Mouse (Mus musculus) naive thymus-derived CD4-positive, alpha-beta T cell, adult 5 months (primary cell): Measurements from ENCODE around the gene Cfd. TPM values are rescaled to one million over a fixed set of nuclear protein-coding genes. Genes with fewer than 3 reads are reported as not detected.

Experiments
- polyA plus RNA-seq: library from polyadenylated mRNA; unstranded; fragments of 100-300 nt; shearing (Covaris generic); gene quantifications from one replicate; pipeline ENCODE4 v1.2.1, GENCODE M21; 2017

The Cfd gene
- not detected for polyA plus RNA-seq

DNA sequence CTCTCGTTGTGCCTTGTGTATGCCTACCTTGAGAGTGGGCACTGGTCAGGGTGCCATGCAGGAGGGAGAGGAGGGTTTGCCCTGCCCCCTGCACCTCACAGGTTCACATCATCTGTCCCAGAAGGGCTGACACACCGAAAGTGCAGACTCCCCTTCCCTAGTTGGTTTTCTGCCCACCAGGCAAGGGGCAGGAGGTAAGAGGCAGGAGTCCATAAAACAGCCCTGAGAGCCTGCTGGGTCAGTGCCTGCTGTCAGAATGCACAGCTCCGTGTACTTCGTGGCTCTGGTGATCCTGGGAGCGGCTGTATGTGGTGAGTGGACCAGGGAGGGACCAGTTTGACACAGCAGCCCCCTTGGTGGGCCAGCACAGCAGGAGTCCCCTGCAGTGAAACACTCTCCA lies at the start of gene Cfd:
Gene Cfd (plus strand): TSS at position 184 of the 400 bp plus-strand sequence.

DNA sequence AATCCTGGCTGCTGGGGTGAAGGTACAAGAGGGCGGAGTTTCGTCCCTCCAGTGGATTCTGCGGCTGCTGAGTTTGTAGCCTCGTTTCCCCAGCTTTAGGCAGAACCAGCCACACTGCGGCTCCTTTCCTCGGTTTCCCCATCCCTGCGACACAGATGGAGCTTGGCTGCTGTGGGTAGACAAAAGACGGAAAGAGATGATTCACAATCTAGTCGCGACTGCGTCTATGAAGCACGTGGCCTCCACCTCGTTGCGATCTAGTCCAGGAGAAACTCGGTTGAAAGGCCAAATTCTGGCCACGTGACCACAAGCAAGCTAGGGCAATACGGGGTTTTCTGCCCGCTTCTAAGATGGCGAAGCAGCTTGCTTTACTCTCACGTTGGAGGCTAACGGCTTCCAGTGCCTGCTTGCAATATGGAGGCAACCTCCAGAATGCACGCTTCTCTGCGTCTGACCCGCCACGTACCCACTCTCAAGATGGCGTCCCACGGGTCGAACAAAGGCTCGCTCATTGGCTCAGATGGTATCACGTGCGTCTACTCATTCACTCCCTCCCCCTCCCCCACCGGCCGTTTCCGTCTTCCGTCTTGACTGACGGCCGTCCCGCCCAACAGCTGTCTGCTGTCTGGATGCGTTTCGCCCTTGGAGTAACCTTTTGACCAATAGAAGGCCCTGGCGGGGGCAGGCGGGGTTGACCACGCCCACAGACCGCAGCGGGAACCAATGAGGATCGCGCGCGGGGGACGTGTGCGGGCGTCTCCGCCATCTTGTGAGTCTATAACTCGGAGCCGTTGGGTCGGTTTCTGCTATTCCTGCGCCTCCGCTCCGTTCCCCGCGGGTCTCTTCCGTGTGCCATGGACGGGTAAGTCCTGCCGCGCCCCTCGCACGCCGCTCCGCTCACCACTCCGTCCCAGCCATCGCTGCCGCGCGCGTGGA lies 36.5 kb upstream of the Cfd start, which contains the start of gene Ptbp1:
Gene Ptbp1 (plus strand): TSS at position 568 of the 936 bp plus-strand sequence.

DNA sequence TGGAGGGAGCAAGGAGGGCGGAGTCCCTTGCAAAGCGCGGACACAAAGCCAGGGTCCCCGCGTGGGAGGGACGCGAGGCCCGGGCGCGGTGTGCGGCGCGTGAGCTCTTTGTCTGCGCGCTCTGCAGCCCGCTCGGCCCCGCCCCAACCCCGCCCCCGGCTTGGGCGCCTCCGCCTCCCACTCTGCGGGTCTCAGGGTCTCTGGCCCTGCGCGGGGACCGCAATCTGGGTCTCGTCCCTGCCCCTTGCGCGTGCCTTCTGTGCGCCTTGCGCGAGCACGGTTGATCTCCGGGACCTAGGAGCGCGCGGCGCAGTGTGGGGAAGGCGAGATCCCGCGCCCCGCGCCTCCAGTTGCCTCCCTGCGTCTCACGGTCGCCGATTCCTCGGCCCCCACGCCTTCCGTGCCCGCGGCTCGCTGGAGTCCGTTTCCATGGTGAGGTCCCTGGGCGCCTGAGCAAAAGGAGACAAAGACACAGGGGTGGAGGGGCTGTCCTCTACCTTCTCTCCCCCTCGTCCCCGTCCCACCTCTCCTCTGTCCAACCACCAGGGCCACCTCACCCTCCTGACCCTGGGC lies 16.3 kb upstream of the Cfd start, which contains the start of the genes Prtn3 and Plppr3:
Gene Prtn3 (plus strand): TSS at position 187 of the 573 bp plus-strand sequence.
Gene Plppr3 (minus strand): TSS at position 345 of the 573 bp plus-strand sequence.

DNA sequence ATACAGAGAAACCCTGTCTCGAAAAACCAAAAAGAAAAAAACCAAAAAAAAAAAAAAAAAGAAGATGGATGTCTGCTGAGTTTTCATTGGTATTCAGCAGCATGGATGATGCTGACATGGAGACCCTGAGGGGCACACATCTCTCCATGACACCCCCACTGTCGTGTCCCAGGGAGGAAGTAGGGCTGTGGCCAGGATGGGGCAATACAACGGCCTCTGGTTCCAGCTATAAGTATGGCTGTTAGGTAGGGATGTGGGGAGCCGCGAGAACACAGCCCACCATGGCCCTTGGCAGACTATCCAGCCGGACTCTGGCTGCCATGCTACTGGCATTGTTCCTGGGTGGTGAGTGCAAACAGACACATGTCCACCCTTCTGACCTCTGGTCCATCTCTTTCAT lies 4.6 kb upstream of the Cfd start, which contains the start of gene Elane:
Gene Elane (plus strand): TSS at position 194 of the 400 bp plus-strand sequence.

DNA sequence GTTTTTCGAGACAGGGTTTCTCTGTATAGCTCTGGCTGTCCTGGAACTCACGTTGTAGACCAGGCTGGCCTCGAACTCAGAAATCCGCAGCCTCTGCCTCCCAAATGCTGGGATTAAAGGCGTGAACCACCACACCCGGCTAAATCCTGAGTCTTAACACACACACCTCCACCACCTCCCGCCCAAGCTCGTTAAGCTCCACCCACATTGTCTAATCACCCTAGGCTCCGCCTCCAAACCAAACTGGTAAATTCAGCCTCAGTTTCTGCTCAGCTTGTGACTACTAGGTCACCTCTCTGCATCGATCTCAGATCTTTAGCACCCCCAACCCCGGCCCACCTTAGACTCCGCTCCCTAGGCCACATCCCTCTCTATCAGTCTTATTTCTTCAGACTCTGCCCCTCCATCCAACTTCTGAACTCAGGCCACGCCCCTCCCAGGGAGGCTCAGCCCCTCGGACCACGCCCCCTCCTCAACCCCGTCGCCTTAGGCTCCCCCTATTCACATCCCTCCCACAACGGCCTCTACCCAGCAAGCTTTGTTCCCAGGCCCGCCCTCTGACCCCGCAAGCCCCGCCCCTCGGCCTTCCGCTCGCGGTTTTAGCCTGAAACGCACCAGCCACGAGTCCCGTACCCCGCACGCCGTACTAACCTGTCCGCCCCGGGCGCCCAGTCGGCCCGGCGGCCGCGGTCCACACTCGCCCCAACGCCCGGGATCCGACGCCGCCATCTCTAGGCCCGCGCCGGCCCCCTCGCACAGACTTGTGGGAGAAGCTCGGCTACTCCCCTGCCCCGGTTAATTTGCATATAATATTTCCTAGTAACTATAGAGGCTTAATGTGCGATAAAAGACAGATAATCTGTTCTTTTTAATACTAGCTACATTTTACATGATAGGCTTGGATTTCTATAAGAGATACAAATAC lies 17.8 kb downstream of the Cfd start, which contains the start of gene Med16:
Gene Med16 (minus strand): TSS at position 757 of the 925 bp plus-strand sequence.

DNA sequence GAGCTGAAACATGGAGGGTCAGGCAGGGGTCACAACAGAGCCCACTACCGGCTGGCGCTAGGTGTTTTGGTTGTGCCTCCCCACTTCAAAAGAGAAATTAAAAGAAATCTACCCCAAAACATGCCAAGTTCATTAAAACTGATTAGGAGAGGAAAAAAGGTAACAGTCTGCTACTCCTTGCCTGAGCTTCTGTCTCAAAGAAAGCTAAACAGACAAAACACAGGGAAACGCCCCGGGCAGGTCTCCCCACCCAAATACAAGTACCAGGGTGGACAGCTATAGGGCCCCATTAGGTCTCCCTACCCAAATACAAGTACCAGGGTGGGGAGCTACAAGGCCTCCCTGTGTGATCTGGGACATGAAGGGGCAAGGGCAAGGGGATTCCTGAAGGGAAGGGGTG lies 19.9 kb downstream of the Cfd start, which contains the start of gene Gm26602:
Gene Gm26602 (plus strand): TSS at position 301 of the 400 bp plus-strand sequence.

DNA sequence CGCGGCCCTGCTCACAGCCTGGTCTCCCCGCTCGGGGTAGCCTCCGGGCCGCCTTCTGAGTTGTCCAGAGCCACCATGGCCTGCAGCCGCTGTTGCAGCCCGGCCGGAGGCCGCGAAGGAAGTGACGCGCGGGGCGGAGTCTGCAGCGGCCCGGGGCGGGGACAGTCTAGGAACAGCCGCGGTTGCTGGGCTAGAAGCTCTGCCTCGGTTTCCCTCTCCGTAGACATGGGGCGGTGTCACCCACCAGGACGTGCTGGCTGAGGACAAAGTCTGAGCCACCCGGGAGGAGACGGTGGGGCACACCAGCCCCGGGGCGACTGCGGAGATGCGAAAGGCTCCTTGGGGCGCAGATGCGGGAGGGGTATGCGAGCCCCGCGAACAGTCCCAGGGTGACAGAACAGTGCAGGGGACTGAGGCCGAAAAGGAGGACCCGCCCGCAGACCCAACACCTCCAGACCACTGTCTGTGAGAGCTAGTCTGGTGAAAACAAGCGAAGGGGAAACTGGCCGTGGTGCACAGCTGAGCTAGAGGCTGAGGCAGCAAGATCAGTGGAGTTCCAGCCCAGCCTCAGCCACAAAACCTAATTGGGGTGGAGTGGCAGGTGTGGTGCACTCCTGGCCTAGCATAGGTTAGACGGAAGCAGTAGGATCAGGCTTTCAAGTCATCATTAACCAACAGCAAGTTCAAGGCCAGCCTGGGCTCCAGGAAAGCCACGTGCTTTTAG lies 26.3 kb downstream of the Cfd start, which contains the start of gene Kiss1r:
Gene Kiss1r (plus strand): TSS at position 164 of the 724 bp plus-strand sequence.

DNA sequence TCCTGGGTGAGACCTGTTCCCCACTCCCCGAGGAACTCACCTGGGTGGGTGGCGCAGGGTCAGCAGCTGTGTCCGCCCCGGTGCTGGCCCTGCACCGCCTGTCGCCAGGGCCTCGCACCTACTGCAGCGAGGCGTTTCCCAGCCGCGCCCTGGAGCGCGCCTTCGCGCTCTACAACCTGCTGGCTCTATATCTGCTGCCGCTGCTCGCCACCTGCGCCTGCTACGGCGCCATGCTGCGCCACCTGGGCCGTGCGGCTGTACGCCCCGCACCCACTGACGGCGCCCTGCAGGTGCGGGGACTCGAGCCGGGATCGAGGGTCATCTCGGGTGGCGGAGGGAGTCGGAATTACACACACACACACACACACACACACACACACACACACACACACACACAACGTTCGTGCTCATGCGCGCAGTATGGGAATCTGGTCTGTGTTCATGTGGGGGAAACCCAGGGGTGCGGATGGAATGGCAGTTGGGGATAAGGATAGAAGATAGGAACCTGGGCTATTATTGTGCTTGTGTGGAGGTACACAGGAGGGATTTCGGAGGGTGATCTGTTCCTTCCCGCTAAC lies 30.4 kb downstream of the Cfd start, which contains the start of gene R3hdm4:
Gene R3hdm4 (minus strand): TSS at position 251 of the 578 bp plus-strand sequence.

DNA sequence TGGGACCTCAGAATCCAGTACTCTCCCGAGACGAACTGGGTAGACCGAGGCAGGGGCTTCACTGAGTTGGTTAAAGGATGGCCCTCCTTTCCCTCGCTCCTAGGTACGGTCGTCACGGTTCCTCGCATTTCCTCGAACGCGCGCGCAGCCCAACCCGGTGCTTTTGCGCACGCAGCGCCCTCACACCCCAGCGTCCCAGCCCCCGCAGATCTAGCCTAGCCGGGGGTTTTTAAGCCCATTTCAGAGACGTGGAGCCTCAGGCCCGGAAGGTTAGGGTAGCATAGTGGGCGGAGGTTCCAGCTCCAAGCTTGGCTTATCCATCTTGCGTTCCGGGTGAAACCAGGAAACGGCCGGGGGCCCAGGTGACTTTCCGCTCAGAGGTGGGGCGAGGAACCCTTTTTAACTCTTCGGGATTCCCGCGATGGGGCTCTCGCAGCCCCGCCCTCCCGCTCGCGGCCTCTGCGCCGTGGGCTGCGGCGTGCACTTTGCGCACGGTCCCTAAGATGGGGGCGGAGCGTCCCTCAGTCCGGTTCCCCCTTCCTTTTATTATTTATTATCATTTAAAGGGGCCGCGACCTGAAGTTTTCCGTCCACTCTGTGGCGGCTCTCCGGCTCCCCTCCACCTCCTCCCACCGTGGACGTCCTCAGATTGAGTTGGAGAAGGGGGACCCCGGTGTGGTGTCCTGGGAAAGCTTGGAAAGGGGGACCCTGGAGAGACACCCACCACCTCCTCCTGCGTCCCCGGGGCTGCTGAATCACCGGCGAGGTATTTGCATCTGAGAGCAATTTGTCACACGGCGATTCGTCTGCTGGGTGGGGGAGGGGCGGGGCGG lies 36.1 kb downstream of the Cfd start, which contains the start of gene Arid3a:
Gene Arid3a (plus strand): TSS at position 553 of the 833 bp plus-strand sequence.

Other genes starting within 250 kb of the Cfd start
- gene Odf3l2, start 245.1 kb upstream of the Cfd start, polyA plus RNA-seq: not detected
- gene Madcam1, start 226.3 kb upstream of the Cfd start, polyA plus RNA-seq: not detected
- 24.9 TPM for gene Tpgs1, start 221.5 kb upstream of the Cfd start, polyA plus RNA-seq
- 81.2 TPM for gene Cdc34, start 208.7 kb upstream of the Cfd start, polyA plus RNA-seq
- gene Gzmm, start 201.8 kb upstream of the Cfd start, polyA plus RNA-seq: 0.90 TPM
- gene Bsg, start 186.4 kb upstream of the Cfd start, polyA plus RNA-seq: 151 TPM
- gene Hcn2, start 174.2 kb upstream of the Cfd start, polyA plus RNA-seq: not detected
- 45.2 TPM for gene Polrmt, start 144.3 kb upstream of the Cfd start, polyA plus RNA-seq
- gene Fgf22, start 135.8 kb upstream of the Cfd start, polyA plus RNA-seq: 0.21 TPM
- 59.0 TPM for gene Rnf126, start 123.9 kb upstream of the Cfd start, polyA plus RNA-seq
- 0.52 TPM for gene Fstl3, start 113.6 kb upstream of the Cfd start, polyA plus RNA-seq
- not detected for gene Prss57, start 99.9 kb upstream of the Cfd start, polyA plus RNA-seq
- 1.4 TPM for gene Palm, start 97.3 kb upstream of the Cfd start, polyA plus RNA-seq
- gene Misp, start 69.9 kb upstream of the Cfd start, polyA plus RNA-seq: not detected
- gene Ptbp1, start 36.4 kb upstream of the Cfd start, polyA plus RNA-seq: 654 TPM
- gene Prtn3, start 16.4 kb upstream of the Cfd start, polyA plus RNA-seq: not detected
- 12.7 TPM for gene Plppr3, start 16.2 kb upstream of the Cfd start, polyA plus RNA-seq
- not detected for gene Elane, start 4.6 kb upstream of the Cfd start, polyA plus RNA-seq
- 36.7 TPM for gene Med16, start 18.1 kb downstream of the Cfd start, polyA plus RNA-seq
- gene Gm26602, start 20.0 kb downstream of the Cfd start, polyA plus RNA-seq: 16.0 TPM
- 0.34 TPM for gene Kiss1r, start 26.1 kb downstream of the Cfd start, polyA plus RNA-seq
- gene R3hdm4, start 30.4 kb downstream of the Cfd start, polyA plus RNA-seq: 135 TPM
- 4.1 TPM for gene Arid3a, start 36.2 kb downstream of the Cfd start, polyA plus RNA-seq
- 75.5 TPM for gene Wdr18, start 69.3 kb downstream of the Cfd start, polyA plus RNA-seq
- not detected for gene Grin3b, start 79.9 kb downstream of the Cfd start, polyA plus RNA-seq
- 31.5 TPM for gene Tmem259, start 93.5 kb downstream of the Cfd start, polyA plus RNA-seq
- gene Cnn2, start 97.7 kb downstream of the Cfd start, polyA plus RNA-seq: 595 TPM
- gene Abca7, start 105.6 kb downstream of the Cfd start, polyA plus RNA-seq: 64.3 TPM
- gene Arhgap45, start 125.8 kb downstream of the Cfd start, polyA plus RNA-seq: 1,026 TPM
- 108 TPM for gene Polr2e, start 148.9 kb downstream of the Cfd start, polyA plus RNA-seq
- gene Gpx4, start 156.3 kb downstream of the Cfd start, polyA plus RNA-seq: 302 TPM
- 74.3 TPM for gene Sbno2, start 214.7 kb downstream of the Cfd start, polyA plus RNA-seq
- gene Stk11, start 224.9 kb downstream of the Cfd start, polyA plus RNA-seq: 60.7 TPM
- gene Atp5d, start 247.8 kb downstream of the Cfd start, polyA plus RNA-seq: 311 TPM
- gene Cbarp, start 250.0 kb downstream of the Cfd start, polyA plus RNA-seq: 7.2 TPM